Mouse (Mus musculus) forebrain, embryonic 11.5 days (tissue): ENCODE data around the gene Agap3. TPM values are rescaled to one million over a fixed set of nuclear protein-coding genes. Genes with fewer than 3 reads are reported as not detected.

Source experiments
- ATAC-seq: fragments of 200-750 bp; cut with Nextera tagmentation; replicated peaks from 2 replicates; pipeline ENCODE4 v1.8.0; 2017; ENCODE audit warnings: moderate TSS enrichment; ENCODE audit not compliant: low FRiP score
- DNase-seq: peaks from one replicate; pipeline ENCODE4 v3.0.0-alpha.2; 2017; ENCODE audit warnings: low spot score
- H3K27ac ChIP-seq: fragments of 300-500 bp; sonication (generic); 2 replicates; pipeline ENCODE4 v1.5.1; 2014; ENCODE audit warnings: low read depth, low read length
- H3K27me3 ChIP-seq: fragments of 300-500 bp; sonication (generic); 2 replicates; pipeline ENCODE4 v1.6.1; 2014; ENCODE audit warnings: mild to moderate bottlenecking, low read length, mixed read lengths; ENCODE audit not compliant: control insufficient read depth, insufficient read depth
- H3K36me3 ChIP-seq: fragments of 300-500 bp; sonication (generic); 2 replicates; pipeline ENCODE4 v1.6.1; 2014; ENCODE audit warnings: mild to moderate bottlenecking, low read length, moderate library complexity, mixed read lengths; ENCODE audit not compliant: control insufficient read depth, insufficient read depth
- H3K4me1 ChIP-seq: fragments of 300-500 bp; sonication (generic); replicated peaks from 2 replicates; pipeline ENCODE4 v1.6.1; 2014; ENCODE audit warnings: low read length, mixed read lengths; ENCODE audit not compliant: control insufficient read depth, insufficient read depth
- H3K4me2 ChIP-seq: fragments of 300-500 bp; sonication (generic); 2 replicates; pipeline ENCODE4 v1.6.1; 2014; ENCODE audit warnings: low read depth, mild to moderate bottlenecking, low read length, moderate library complexity, mixed read lengths; ENCODE audit not compliant: severe bottlenecking
- H3K4me3 ChIP-seq: fragments of 300-500 bp; sonication (generic); 2 replicates; pipeline ENCODE4 v1.5.1; 2014; ENCODE audit warnings: low read depth, low read length
- H3K9ac ChIP-seq: fragments of 300-500 bp; sonication (generic); 2 replicates; pipeline ENCODE4 v1.6.1; 2014; ENCODE audit warnings: low read length
- H3K9me3 ChIP-seq: fragments of 300-500 bp; sonication (generic); 2 replicates; pipeline ENCODE4 v1.6.1; 2016; ENCODE audit warnings: low read length, mixed read lengths; ENCODE audit not compliant: control insufficient read depth
- WGBS: fragments of 180-500 bp; shearing (Covaris S2); extraction: QIAGEN DNeasy Blood & Tissue Kit; methylation state at CpG from one replicate; pipeline ENCODE4 v1.1.7; 2014; 5-methylcytosine and 5-hydroxymethylcytosine counted together
- polyA plus RNA-seq: library from polyadenylated mRNA; unstranded; fragments of >200 nt; fragmentation: Nextera tagmentation; extraction: Ambion mirVana; gene quantifications from 2 replicates; pipeline ENCODE4 v1.2.1, GENCODE M21; 2014

Gene Agap3
- polyA plus RNA-seq, 1 experiment from 2014 or later, result 52.7 TPM

DNA sequence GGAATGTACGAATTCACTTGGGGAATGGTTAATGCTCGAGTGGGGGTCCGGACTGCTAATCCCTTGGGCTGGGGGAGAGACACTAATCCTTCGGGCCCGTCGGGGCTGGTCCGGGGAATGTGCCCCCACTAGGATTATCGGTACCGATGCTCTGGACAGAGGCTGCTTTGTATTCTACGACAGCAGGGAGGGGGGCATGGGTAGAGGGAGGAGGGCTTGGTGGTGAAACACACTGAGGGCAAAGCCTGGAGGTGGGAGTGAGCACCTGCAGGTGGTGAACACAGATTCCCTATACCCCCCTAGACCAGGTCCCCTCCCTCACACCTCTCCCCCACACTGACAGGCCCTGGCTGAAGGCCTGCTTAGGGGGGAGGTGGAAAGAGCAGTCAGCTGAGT is 25.9 kb upstream of the Agap3 start:
- H3K4me1 ChIP-seq, result peaks cover 38% of the 10 kb centered on the region
- WGBS, result 1% methylated on average over 10 of the region's 10 CpGs
- ATAC-seq, result no peak

DNA sequence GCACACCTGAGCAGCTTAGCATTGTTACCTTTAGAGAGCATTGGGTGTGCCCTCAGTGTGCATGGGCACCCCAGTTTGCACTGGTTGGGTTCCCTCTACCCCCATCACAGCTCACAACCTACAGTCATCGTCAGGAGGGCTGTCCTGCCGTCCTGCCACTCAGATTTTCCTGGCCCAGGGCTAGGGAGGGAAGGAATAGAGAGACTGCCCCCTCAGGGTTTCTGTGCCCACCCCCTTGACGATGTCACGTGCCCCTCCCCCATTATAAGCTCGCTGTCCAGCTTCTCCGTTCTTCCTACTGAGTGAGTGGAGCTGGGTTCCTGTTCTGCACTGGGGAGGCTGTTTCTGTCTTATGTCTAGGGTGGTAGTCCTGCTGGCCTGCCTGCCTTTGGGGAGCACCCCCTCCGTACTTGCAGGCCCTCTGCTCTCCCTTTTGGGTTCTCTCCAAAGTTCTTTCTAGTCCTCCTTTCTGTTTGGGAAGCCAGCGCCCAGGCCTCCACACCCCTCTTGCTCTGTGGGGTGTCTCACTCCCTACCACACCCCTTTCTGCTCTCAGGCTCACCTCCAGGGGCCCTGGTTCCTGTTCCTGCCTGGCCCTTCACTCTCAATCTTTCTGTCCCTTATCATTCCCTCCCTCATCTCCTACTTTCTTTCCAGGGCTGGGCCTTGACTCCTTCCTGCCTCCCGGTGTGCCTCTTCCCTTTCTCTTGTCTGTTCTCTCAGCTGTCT is 25.3 kb upstream of the Agap3 start:
- H3K9me3 ChIP-seq, result no peaks in the 10 kb centered on the region
- 6% methylated on average over 9 of the region's 9 CpGs for WGBS
- H3K27me3 ChIP-seq, result peaks cover 2% of the 10 kb centered on the region; the same call in 1 of the 2 replicates
- ATAC-seq, result no peak
- H3K4me2 ChIP-seq, result peak overlapping the region; percentile 77
- DNase-seq, result no peak
- H3K4me3 ChIP-seq, result peak overlapping the region; percentile 60; the same call in 1 of the 2 replicates
- peaks cover 3% of the 10 kb centered on the region; the same call in 1 of the 2 replicates for H3K36me3 ChIP-seq
- H3K27ac ChIP-seq, result no peak overlapping the region
- peaks cover 38% of the 10 kb centered on the region for H3K4me1 ChIP-seq
- H3K9ac ChIP-seq, result peak overlapping the region; percentile 64

More for the DNA sequence above, 25.9 kb upstream of the Agap3 start:
- no peaks in the 10 kb centered on the region for H3K9me3 ChIP-seq
- H3K4me2 ChIP-seq, result peak overlapping the region; percentile 77
- H3K36me3 ChIP-seq, result no peaks in the 10 kb centered on the region; the same call in 1 of the 2 replicates
- H3K4me3 ChIP-seq, result peak overlapping the region; percentile 60
- peak; percentile 63 for DNase-seq
- H3K9ac ChIP-seq, result peak overlapping the region; percentile 64; the same call in 1 of the 2 replicates
- no peak overlapping the region for H3K27ac ChIP-seq
- H3K27me3 ChIP-seq, result peaks cover 2% of the 10 kb centered on the region; the same call in 1 of the 2 replicates

DNA sequence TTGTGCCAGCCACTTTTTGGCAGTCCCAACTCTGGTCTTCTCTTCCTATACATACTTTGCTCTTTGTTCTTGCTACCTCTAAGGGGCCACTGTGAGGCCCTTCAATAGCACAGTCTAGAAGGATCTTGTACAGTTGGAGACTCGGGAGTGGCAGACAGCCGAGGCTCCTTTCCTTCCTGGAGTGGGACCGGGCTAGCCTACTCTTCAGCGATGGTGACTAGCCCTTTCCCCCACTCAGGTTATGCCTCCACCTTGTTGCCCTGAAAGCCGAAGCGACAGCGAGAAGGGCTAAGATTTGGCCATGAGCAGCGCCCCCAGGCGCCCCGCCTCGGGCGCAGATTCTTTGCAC is 24.7 kb upstream of the Agap3 start:
- Histone ChIP-seq H3K4me3 (no peak overlapping the region), H3K9ac (peak overlapping the region; percentile 10), H3K4me2 (peak overlapping the region; percentile 77; the same call in 1 of the 2 replicates), H3K9me3 (no peaks in the 10 kb centered on the region), H3K4me1 (peaks cover 37% of the 10 kb centered on the region), H3K27me3 (peaks cover 2% of the 10 kb centered on the region; the same call in 1 of the 2 replicates), H3K27ac (no peak overlapping the region), H3K36me3 (peaks cover 3% of the 10 kb centered on the region; the same call in 1 of the 2 replicates)
- DNase-seq, result no peak
- ATAC-seq, result no peak
- WGBS, result 14% methylated on average over 12 of the region's 12 CpGs

DNA sequence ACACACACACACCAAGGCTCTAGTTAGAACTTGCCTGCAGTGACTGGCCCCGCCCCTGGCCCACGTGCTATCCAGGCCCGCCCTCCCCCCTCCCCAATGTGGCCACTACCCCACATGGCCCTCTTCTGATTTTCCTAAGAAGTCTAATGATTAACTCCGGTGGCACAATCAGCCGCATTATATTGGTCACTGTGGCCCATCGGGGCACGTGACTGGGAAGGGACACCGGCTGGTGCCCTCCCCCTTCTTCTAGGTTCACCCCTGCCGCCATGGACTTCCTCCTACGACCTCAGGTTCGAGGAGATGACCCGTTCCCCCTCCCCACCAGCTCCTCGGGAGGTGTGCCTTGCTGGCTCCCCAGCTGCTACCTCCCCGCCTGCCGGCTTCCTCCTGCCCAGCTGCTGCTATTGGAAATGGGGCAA is 24.0 kb upstream of the Agap3 start:
- no peak for ATAC-seq
- H3K9ac ChIP-seq, result no peak overlapping the region
- peaks cover 2% of the 10 kb centered on the region; the same call in 1 of the 2 replicates for H3K27me3 ChIP-seq
- no peak for DNase-seq
- 4% methylated on average over 15 of the region's 15 CpGs for WGBS
- H3K36me3 ChIP-seq, result peaks cover 3% of the 10 kb centered on the region; the same call in 1 of the 2 replicates
- H3K4me3 ChIP-seq, result peak overlapping the region; percentile 7; the same call in 1 of the 2 replicates
- peaks cover 35% of the 10 kb centered on the region for H3K4me1 ChIP-seq
- H3K27ac ChIP-seq, result no peak overlapping the region
- no peaks in the 10 kb centered on the region for H3K9me3 ChIP-seq
- 0 out of 2 replicates have a peak overlapping the region, but pooled peaks have one; percentile 21 for H3K4me2 ChIP-seq

DNA sequence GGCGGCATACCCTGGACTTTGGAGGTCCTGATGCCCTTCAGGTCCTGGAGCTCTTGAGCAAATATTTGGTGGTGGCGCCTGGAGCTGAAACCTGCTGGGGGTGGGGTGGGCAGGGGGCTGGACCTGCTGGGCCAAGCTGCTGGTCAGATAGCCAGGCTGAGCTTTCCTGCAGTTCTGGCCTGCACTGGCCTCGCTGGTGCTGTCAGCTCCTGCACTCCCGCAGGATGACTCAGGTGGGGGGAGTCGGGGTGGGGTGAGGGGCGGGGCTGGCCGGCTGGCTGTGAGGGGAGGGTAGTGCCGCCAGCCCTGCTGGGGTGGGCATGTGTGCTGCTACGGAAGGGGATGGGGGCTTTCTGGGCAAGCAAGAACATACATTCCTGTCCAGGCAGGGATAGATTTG is 23.4 kb upstream of the Agap3 start:
- H3K4me3 ChIP-seq, result no peak overlapping the region
- no peak overlapping the region for H3K27ac ChIP-seq
- no peak overlapping the region for H3K9ac ChIP-seq
- H3K27me3 ChIP-seq, result peaks cover 2% of the 10 kb centered on the region; the same call in 1 of the 2 replicates
- H3K4me2 ChIP-seq, result no peak overlapping the region
- peaks cover 35% of the 10 kb centered on the region for H3K4me1 ChIP-seq
- ATAC-seq (no peak), DNase-seq (no peak)
- WGBS, result 14% methylated on average over 8 of the region's 9 CpGs
- no peaks in the 10 kb centered on the region for H3K9me3 ChIP-seq
- peaks cover 3% of the 10 kb centered on the region; the same call in 1 of the 2 replicates for H3K36me3 ChIP-seq

DNA sequence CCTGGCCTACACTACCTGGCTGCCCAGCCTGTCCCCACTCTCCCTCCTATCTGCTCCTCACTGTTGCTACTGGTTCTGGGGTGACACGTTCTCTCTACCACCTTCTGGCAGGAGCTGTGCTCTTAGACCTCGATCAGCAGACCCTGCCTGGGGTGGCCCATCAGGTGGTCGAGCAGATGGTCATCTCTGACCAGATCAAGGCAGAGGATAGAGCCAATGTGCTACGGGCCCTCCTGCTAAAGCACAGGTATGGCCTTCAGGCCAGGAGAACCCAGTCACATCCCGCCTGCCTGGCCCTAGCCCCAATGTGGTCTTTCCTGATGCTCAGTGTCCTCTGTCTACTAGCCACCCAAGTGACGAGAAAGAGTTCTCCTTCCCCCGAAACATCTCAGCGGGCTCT is 18.0 kb upstream of the Agap3 start:
- 91% methylated on average over 8 of the region's 8 CpGs for WGBS

DNA sequence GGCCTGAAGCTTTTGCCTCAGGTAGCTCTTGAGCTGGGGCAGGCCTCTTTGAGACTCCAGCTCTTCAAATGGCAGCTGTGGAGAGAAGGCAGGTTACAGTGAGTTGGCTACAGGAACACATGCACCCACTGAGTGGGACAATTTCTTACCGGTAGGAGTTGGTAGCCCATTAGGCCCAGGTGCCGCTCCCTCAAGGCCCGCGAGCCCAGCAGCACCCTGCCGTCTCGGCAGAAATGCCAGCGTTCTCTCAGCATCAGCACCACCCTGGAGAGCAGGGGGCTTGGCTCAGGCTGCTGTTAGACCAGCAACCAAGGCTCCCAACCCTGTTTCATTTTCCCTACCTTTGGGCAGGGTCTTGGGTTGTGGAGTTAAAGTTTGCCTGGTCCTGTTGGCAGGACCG is 10.8 kb upstream of the Agap3 start:
- H3K9ac ChIP-seq, result no peak overlapping the region
- H3K4me3 ChIP-seq, result no peak overlapping the region
- no peak for ATAC-seq
- H3K27me3 ChIP-seq, result no peaks in the 10 kb centered on the region
- no peak for DNase-seq
- no peaks in the 10 kb centered on the region for H3K9me3 ChIP-seq
- WGBS, result 93% methylated on average over 8 of the region's 8 CpGs
- no peak overlapping the region for H3K4me2 ChIP-seq
- H3K4me1 ChIP-seq, result peaks cover 14% of the 10 kb centered on the region; the same call in 1 of the 2 replicates
- H3K36me3 ChIP-seq, result peaks cover 3% of the 10 kb centered on the region; the same call in 1 of the 2 replicates
- no peak overlapping the region for H3K27ac ChIP-seq

More for the DNA sequence above, 18.0 kb upstream of the Agap3 start:
- no peak for ATAC-seq
- no peaks in the 10 kb centered on the region for H3K4me1 ChIP-seq
- no peak overlapping the region for H3K4me3 ChIP-seq
- H3K9ac ChIP-seq, result no peak overlapping the region
- no peaks in the 10 kb centered on the region for H3K9me3 ChIP-seq
- no peak overlapping the region for H3K4me2 ChIP-seq
- no peak for DNase-seq
- no peaks in the 10 kb centered on the region for H3K27me3 ChIP-seq
- peaks cover 3% of the 10 kb centered on the region; the same call in 1 of the 2 replicates for H3K36me3 ChIP-seq
- H3K27ac ChIP-seq, result no peak overlapping the region

DNA sequence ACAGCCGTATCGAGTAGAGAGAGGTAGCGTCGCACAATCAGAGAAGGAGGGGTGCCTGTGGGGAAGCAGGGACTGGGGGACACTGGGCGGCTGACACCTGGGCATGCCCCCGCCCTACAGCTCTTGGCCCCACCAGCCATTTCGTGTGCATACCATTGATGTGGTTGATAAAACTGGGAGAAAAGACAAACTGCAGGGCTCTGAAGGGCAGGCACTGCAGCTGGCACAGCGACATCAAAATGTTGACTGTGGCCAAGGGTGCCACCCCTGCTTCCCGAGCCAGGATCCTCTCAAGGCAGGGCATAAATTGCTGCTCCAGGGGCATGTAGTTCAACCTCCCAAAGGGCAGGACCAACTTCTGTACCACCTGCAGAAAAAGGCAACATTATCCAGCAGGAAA is 9.9 kb upstream of the Agap3 start:
- Histone ChIP-seq H3K36me3 (peaks cover 3% of the 10 kb centered on the region; the same call in 1 of the 2 replicates), H3K4me3 (no peak overlapping the region), H3K4me2 (no peak overlapping the region), H3K27me3 (no peaks in the 10 kb centered on the region), H3K9ac (no peak overlapping the region), H3K27ac (no peak overlapping the region), H3K4me1 (peaks cover 14% of the 10 kb centered on the region; the same call in 1 of the 2 replicates), H3K9me3 (no peaks in the 10 kb centered on the region)
- no peak for ATAC-seq
- WGBS, result 89% methylated on average over 9 of the region's 9 CpGs
- no peak for DNase-seq
